Mouse (Mus musculus): ENCODE measurements around the gene Litaf. TPM values are rescaled to one million over a fixed set of nuclear protein-coding genes. Genes with fewer than 3 reads are reported as not detected.

Gene Litaf
- polyA plus RNA-seq, 1 experiment from 2014 or later = 134 TPM

DNA sequence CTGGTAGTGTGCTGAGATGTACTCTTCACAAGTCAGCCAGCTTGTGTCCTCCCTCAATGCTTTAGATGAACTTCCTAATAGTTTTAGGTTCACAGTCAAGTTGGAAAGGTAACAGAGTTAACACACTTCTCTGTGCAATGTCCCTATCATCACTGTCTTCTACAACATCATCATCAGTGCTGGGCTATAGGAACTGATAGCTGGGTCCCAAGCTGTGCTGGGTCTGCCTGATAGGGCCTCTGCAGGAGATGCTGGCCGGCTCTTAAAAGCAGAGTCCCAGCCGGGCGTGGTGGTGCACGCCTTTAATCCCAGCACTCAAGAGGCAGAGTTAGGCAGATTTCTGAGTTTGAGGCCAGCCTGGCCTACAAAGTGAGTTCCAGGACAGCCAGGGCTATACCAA is 35.1 kb downstream of the Litaf start:
- H3K9me3 ChIP-seq (ENCODE audit: low read length) = no peaks in the 10 kb centered on the region
- no peaks in the 10 kb centered on the region for H3K4me1 ChIP-seq (ENCODE audit: insufficient read depth, low read length)
- ATAC-seq (ENCODE audit: low FRiP score, low TSS enrichment) = no peak
- H3K4me3 ChIP-seq (ENCODE audit: low read length) = no peak overlapping the region
- no peak overlapping the region for H3K4me2 ChIP-seq (replicated peaks; ENCODE audit: low read depth, low read length)
- 84% methylated on average over 4 of the region's 4 CpGs for WGBS
- no peak overlapping the region for H3K27ac ChIP-seq (ENCODE audit: low read length)
- H3K9ac ChIP-seq (replicated peaks; ENCODE audit: low read length) = no peak overlapping the region
- no peaks in the 10 kb centered on the region for H3K36me3 ChIP-seq (ENCODE audit: insufficient read depth, low read length)
- no peaks in the 10 kb centered on the region for H3K27me3 ChIP-seq (ENCODE audit: insufficient read depth, low read length)

DNA sequence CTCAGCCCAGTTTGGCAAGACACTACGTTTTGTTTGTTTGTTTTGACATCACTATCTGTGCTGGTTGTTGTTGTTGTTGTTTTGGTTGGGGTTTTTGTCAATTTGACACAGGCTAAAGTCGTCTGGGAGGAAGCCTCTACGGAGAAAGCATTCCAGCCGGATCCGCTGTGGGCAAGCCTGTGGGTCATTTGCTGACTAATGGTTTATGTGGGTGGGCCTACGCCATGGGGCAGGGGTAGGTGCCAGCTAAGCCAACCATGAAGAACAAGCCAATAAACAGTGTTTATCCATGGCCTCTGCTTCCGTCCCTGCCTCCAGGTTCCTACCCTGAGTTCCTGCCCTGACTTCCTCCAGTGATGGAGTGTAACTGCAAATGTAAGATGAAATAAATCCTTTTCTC is 37.8 kb downstream of the Litaf start:
- H3K4me3 ChIP-seq (ENCODE audit: low read length) = no peak overlapping the region
- 57% methylated on average over 7 of the region's 7 CpGs for WGBS
- ATAC-seq (ENCODE audit: low FRiP score, low TSS enrichment) = no peak
- no peak overlapping the region for H3K27ac ChIP-seq (ENCODE audit: low read length)
- no peaks in the 10 kb centered on the region for H3K4me1 ChIP-seq (ENCODE audit: insufficient read depth, low read length)
- no peaks in the 10 kb centered on the region for H3K27me3 ChIP-seq (ENCODE audit: insufficient read depth, low read length)
- H3K36me3 ChIP-seq (ENCODE audit: insufficient read depth, low read length) = no peaks in the 10 kb centered on the region
- no peaks in the 10 kb centered on the region for H3K9me3 ChIP-seq (ENCODE audit: low read length)
- H3K4me2 ChIP-seq (replicated peaks; ENCODE audit: low read depth, low read length) = no peak overlapping the region
- H3K9ac ChIP-seq (replicated peaks; ENCODE audit: low read length) = no peak overlapping the region

DNA sequence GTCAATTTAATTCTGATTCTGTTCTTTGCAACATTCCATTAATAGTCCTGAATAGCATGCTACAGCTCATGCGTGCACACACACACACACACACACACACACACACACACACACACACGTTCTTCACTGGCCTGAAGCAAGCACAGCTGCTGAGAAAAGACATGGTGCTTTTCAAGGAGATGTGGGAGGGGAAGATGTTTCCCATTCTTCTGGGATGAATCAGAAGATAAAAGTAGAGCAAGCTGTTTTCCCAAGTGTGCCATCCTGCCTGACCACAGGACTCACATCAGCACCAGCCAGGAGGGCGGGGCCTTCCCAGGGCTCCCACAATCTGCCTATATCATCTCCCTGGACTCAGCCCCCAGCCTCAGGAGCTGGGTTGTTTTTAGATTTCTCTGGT is 41.1 kb downstream of the Litaf start:
- no peak for ATAC-seq (ENCODE audit: low FRiP score, low TSS enrichment)

DNA sequence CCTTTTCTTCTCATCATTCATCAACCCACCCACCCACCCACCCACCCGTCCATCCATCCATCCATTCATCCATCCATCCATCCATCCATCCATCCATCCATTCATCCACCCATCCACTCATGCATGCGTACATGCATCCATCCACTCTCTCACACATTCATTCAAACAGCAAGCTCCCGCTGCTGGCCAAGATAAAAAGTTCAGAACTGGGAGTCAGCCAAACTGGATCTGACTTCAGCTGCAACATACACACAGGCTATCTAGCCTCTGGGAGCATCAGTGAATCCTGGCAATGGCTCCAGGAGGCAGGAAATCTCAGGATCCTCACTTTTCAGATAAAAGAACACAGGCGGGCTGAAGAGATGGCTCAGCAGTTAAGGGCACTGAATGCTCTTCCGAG is 42.3 kb downstream of the Litaf start:
- no peak for ATAC-seq (ENCODE audit: low FRiP score, low TSS enrichment)
- H3K4me3 ChIP-seq (ENCODE audit: low read length) = no peak overlapping the region
- no peaks in the 10 kb centered on the region for H3K27me3 ChIP-seq (ENCODE audit: insufficient read depth, low read length)
- no peaks in the 10 kb centered on the region for H3K36me3 ChIP-seq (ENCODE audit: insufficient read depth, low read length)
- no peak overlapping the region for H3K9ac ChIP-seq (replicated peaks; ENCODE audit: low read length)
- 0 out of 2 replicates have a peak, but pooled peaks cover under 1% of the 10 kb centered on the region for H3K4me1 ChIP-seq (ENCODE audit: insufficient read depth, low read length)
- H3K9me3 ChIP-seq (ENCODE audit: low read length) = no peaks in the 10 kb centered on the region
- H3K4me2 ChIP-seq (replicated peaks; ENCODE audit: low read depth, low read length) = no peak overlapping the region
- no peak overlapping the region for H3K27ac ChIP-seq (ENCODE audit: low read length)
- 87% methylated on average over 5 of the region's 5 CpGs for WGBS

More for the DNA sequence above, 41.1 kb downstream of the Litaf start:
- WGBS = 77% methylated on average over 3 of the region's 3 CpGs
- H3K9me3 ChIP-seq (ENCODE audit: low read length) = no peaks in the 10 kb centered on the region
- H3K4me2 ChIP-seq (replicated peaks; ENCODE audit: low read depth, low read length) = no peak overlapping the region
- no peaks in the 10 kb centered on the region for H3K4me1 ChIP-seq (ENCODE audit: insufficient read depth, low read length)
- no peaks in the 10 kb centered on the region for H3K27me3 ChIP-seq (ENCODE audit: insufficient read depth, low read length)
- no peak overlapping the region for H3K27ac ChIP-seq (ENCODE audit: low read length)
- no peak overlapping the region for H3K4me3 ChIP-seq (ENCODE audit: low read length)
- H3K9ac ChIP-seq (replicated peaks; ENCODE audit: low read length) = no peak overlapping the region
- no peaks in the 10 kb centered on the region for H3K36me3 ChIP-seq (ENCODE audit: insufficient read depth, low read length)

DNA sequence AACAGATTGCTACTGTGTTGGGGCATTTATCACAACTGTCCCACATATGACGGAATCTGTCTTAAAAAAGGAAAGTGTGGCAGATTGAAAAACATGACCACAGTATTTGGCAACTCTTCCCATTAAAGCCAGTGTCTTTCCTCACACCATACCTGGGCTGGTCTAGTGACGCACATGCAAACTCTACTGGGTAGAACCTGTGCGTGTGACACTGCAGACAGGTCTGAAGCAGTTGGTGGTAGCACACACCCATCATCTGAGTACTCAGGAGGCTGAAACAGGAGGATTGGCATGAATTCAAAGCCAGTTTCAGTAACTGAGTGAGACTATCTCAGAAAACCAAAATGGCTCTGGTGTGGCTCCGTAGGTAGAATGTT is 43.9 kb downstream of the Litaf start:
- no peaks in the 10 kb centered on the region for H3K36me3 ChIP-seq (ENCODE audit: insufficient read depth, low read length)
- H3K4me3 ChIP-seq (ENCODE audit: low read length) = no peak overlapping the region
- no peak overlapping the region for H3K9ac ChIP-seq (replicated peaks; ENCODE audit: low read length)
- 86% methylated on average over 4 of the region's 4 CpGs for WGBS
- H3K4me1 ChIP-seq (ENCODE audit: insufficient read depth, low read length) = peaks cover 11% of the 10 kb centered on the region
- no peak overlapping the region for H3K27ac ChIP-seq (ENCODE audit: low read length)
- H3K4me2 ChIP-seq (replicated peaks; ENCODE audit: low read depth, low read length) = no peak overlapping the region
- no peak for ATAC-seq (ENCODE audit: low FRiP score, low TSS enrichment)
- no peaks in the 10 kb centered on the region for H3K27me3 ChIP-seq (ENCODE audit: insufficient read depth, low read length)
- no peaks in the 10 kb centered on the region for H3K9me3 ChIP-seq (ENCODE audit: low read length)

DNA sequence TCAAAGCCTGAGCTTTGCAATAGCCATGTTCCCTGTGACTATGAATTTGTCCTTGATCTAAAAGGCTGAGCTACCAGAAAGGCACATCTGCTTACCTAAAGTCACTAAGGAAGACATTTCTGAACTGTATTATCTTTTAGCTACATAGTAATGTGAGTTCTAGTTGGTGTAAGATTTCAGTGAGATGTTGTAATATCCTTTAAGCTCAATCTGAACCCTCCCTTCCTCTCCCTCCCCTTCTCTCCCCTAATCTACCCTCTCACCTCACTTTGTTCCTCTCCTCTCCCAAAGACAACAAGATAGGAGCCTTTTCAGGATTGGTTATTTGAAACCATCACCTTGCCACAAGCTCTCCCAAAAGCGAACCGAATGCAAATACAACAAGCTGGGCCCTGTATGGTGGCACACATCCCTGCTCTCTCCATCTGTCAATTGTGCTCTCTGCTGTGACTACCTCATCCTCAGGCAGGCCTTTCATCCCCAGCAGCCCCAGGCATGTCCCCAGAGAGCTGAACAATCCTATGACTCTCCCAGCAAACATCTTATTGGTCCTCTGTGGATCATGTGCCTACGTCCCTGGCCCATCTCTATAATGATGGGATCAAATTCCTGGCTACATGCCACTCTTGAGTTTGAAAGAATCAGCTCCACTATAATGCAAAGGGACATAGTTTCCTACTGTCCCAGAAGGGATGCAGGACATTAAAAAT is 44.4 kb downstream of the Litaf start:
- no peaks in the 10 kb centered on the region for H3K36me3 ChIP-seq (ENCODE audit: insufficient read depth, low read length)
- ATAC-seq (ENCODE audit: low FRiP score, low TSS enrichment) = no peak
- H3K9me3 ChIP-seq (ENCODE audit: low read length) = no peaks in the 10 kb centered on the region
- no peak overlapping the region for H3K27ac ChIP-seq (ENCODE audit: low read length)
- WGBS = 65% methylated on average over 3 of the region's 3 CpGs
- no peak overlapping the region for H3K4me2 ChIP-seq (replicated peaks; ENCODE audit: low read depth, low read length)
- no peaks in the 10 kb centered on the region for H3K27me3 ChIP-seq (ENCODE audit: insufficient read depth, low read length)
- H3K4me1 ChIP-seq (ENCODE audit: insufficient read depth, low read length) = peaks cover 11% of the 10 kb centered on the region
- H3K4me3 ChIP-seq (ENCODE audit: low read length) = no peak overlapping the region
- no peak overlapping the region for H3K9ac ChIP-seq (replicated peaks; ENCODE audit: low read length)

DNA sequence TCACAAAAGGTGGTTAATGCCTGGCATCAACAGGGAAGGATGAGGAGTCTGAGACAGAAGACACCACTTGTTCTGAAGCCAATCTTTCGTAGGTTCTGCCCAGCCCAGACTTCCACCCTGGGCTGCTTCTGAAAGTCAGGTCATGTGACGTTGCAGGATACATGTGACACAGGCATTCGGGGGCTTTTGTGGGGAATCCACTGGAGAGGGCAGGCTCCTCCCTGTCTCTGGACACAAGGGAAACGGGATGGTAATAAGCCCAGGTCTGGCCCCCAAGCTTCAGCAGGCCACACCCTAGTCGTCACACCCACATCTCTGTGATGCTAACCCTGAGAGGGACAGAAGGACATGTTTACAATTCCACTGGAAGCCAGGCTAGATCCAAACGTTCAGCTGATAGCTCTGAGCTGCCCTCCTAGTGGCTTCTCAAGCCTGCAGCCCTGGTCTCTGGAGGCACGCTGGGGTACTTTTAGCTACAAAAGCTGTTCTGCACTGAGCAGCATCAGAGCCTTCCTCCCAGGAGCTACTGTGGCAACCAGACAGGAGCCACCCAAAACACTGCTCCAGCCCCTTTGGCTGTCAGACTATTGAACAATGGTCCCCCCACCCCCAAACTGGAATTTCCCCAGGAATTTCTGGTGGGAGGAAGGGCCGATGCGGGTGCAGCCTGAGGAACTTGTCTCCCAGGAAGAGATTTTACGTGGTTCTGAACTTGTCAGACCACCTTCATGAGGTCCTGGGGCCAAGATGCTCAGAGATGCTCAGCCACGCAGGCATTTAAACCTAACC is 48.0 kb downstream of the Litaf start:
- 42% methylated on average over 11 of the region's 11 CpGs for WGBS
- Histone ChIP-seq H3K9ac (replicated peaks; ENCODE audit: low read length) (peak overlapping the region; percentile 16; the same call in 1 of the 2 replicates), H3K4me1 (ENCODE audit: insufficient read depth, low read length) (peaks cover 11% of the 10 kb centered on the region), H3K36me3 (ENCODE audit: insufficient read depth, low read length) (no peaks in the 10 kb centered on the region), H3K4me3 (ENCODE audit: low read length) (no peak overlapping the region), H3K4me2 (replicated peaks; ENCODE audit: low read depth, low read length) (no peak overlapping the region), H3K27me3 (ENCODE audit: insufficient read depth, low read length) (no peaks in the 10 kb centered on the region), H3K9me3 (ENCODE audit: low read length) (no peaks in the 10 kb centered on the region), H3K27ac (ENCODE audit: low read length) (0 out of 2 replicates have a peak overlapping the region, but pooled peaks have one; percentile 7)
- peak; percentile 30 for ATAC-seq (ENCODE audit: low FRiP score, low TSS enrichment)

DNA sequence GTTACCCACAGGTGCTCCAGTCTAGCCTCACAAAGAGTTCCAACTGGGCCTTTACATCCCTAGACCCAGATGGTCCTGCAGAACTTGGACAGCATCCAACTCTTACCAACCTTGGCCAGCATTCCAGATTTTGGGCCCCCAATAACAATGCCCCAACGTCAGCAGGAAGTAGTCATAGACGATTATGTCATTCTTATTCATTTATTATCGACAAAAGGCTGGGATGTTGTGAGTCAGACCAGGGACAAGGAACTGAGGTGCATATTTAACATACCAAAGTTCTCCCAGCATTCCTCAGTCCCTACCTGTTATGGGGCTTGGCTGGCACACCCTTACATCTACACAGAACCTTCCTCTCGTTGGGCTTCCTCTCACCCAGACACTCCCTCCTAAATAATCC is 49.6 kb downstream of the Litaf start:
- Histone ChIP-seq H3K4me2 (replicated peaks; ENCODE audit: low read depth, low read length) (no peak overlapping the region), H3K36me3 (ENCODE audit: insufficient read depth, low read length) (no peaks in the 10 kb centered on the region), H3K4me3 (ENCODE audit: low read length) (no peak overlapping the region), H3K9me3 (ENCODE audit: low read length) (no peaks in the 10 kb centered on the region), H3K27me3 (ENCODE audit: insufficient read depth, low read length) (no peaks in the 10 kb centered on the region), H3K9ac (replicated peaks; ENCODE audit: low read length) (no peak overlapping the region), H3K27ac (ENCODE audit: low read length) (no peak overlapping the region), H3K4me1 (ENCODE audit: insufficient read depth, low read length) (peaks cover 18% of the 10 kb centered on the region)
- no peak for ATAC-seq (ENCODE audit: low FRiP score, low TSS enrichment)
- WGBS = 74% methylated on average over 4 of the region's 4 CpGs

DNA sequence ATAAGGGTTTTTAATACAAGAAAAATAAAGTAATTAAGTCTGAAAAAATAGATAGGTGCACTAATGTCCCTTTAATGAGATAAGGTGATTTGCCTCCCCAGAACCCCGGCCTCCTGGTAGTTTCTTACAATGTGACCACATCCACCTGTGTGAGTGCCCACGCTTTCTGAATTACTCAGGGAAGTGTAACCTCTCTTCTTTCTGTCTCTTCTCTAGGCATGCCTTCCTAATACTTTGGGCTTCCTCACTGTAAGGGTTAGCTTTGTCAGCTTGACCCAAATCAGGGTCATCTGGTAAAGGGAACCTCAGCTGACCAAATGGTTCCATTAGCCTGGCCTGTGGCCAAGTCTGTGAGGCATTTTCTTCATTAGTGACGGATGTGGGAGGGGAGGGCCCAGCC is 51.5 kb downstream of the Litaf start:
- Histone ChIP-seq H3K36me3 (ENCODE audit: insufficient read depth, low read length) (no peaks in the 10 kb centered on the region), H3K9ac (replicated peaks; ENCODE audit: low read length) (no peak overlapping the region)
- WGBS = 76% methylated on average over 3 of the region's 3 CpGs

More for the DNA sequence above, 51.5 kb downstream of the Litaf start:
- Histone ChIP-seq H3K27me3 (ENCODE audit: insufficient read depth, low read length) (no peaks in the 10 kb centered on the region), H3K4me3 (ENCODE audit: low read length) (no peak overlapping the region), H3K4me2 (replicated peaks; ENCODE audit: low read depth, low read length) (no peak overlapping the region), H3K9me3 (ENCODE audit: low read length) (no peaks in the 10 kb centered on the region), H3K4me1 (ENCODE audit: insufficient read depth, low read length) (peaks cover 21% of the 10 kb centered on the region), H3K27ac (ENCODE audit: low read length) (no peak overlapping the region)
- ATAC-seq (ENCODE audit: low FRiP score, low TSS enrichment) = no peak
